Mouse (Mus musculus): ENCODE measurements around the gene Csmd2. TPM values are rescaled to one million over a fixed set of nuclear protein-coding genes. Genes with fewer than 3 reads are reported as not detected.

Csmd2 gene
- polyA plus RNA-seq, 1 experiment from 2014 or later = 0.09 TPM

DNA sequence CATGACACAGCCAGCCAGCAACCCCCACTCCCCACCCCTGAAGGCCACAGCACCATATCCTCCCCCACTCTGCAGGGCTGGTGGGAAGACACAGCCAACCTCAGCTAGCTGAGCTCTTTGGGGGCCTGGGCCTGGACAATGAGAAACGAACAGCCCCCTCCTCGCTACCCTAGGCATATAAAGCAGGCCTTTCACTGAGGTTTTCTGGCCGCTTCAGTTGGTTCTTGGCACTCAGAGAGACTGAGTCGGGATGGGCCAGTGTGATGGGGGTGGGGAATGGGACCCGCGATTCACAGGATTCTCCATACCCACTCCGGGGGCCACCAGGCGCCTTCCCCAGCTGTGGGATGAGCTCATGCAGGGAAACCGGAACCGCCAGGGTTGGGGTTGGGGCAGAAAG, 1.8 kb upstream of the Csmd2 start:
- Histone ChIP-seq H3K27ac (ENCODE audit: low read length) (no peak overlapping the region), H3K4me1 (replicated peaks; ENCODE audit: control insufficient read depth, insufficient read depth, low read length) (no peaks in the 10 kb centered on the region; the same call in 1 of the 2 replicates), H3K36me3 (ENCODE audit: control insufficient read depth, insufficient read depth, low read length) (no peaks in the 10 kb centered on the region), H3K27me3 (ENCODE audit: control insufficient read depth, insufficient read depth, low read depth, low read length) (peaks cover 59% of the 10 kb centered on the region), H3K4me2 (ENCODE audit: low read depth, low read length) (no peak overlapping the region), H3K9ac (ENCODE audit: low read length) (no peak overlapping the region), H3K4me3 (ENCODE audit: low read length) (no peak overlapping the region), H3K9me3 (ENCODE audit: control insufficient read depth, low read length) (no peaks in the 10 kb centered on the region)
- no peak for ATAC-seq (ENCODE audit: low read depth)
- 13% methylated on average over 10 of the region's 10 CpGs for WGBS

DNA sequence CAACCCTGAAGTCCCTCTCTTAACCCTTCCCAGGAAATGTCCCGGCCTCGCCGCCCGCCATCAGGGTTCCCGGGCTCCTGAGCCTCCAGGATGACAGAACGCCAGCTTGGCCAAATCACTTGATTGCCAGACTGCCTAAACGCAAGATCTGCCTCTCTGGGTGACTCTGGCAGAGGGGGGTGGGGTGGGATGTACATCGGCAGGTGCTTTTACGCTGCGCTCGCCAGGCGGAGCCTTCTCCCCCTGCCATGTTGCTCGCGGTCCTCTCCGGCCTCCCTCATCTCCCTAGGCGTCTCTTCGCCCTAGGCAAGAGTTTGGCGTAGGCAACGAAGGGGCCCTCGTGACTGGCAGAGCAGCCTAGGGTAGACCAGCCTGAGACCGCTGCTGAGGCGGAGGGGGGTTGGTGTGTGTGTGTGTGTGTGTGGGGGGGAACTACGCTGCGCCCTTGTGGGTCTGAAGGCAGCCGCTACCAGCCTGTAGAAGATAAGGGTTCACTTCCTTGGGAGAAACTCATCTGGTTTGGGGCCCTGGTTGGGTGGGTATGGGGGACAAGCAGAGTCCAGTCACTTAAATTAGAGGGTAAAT, 1.1 kb upstream of the Csmd2 start:
- H3K36me3 ChIP-seq (ENCODE audit: control insufficient read depth, insufficient read depth, low read length) = no peaks in the 10 kb centered on the region
- no peak overlapping the region for H3K4me2 ChIP-seq (ENCODE audit: low read depth, low read length)
- no peak overlapping the region for H3K27ac ChIP-seq (ENCODE audit: low read length)
- no peak for ATAC-seq (ENCODE audit: low read depth)
- H3K4me3 ChIP-seq (ENCODE audit: low read length) = no peak overlapping the region
- H3K9me3 ChIP-seq (ENCODE audit: control insufficient read depth, low read length) = no peaks in the 10 kb centered on the region
- H3K27me3 ChIP-seq (ENCODE audit: control insufficient read depth, insufficient read depth, low read depth, low read length) = peaks cover 61% of the 10 kb centered on the region
- H3K9ac ChIP-seq (ENCODE audit: low read length) = no peak overlapping the region
- H3K4me1 ChIP-seq (replicated peaks; ENCODE audit: control insufficient read depth, insufficient read depth, low read length) = no peaks in the 10 kb centered on the region; the same call in 1 of the 2 replicates
- WGBS = 5% methylated on average over 25 of the region's 25 CpGs

DNA sequence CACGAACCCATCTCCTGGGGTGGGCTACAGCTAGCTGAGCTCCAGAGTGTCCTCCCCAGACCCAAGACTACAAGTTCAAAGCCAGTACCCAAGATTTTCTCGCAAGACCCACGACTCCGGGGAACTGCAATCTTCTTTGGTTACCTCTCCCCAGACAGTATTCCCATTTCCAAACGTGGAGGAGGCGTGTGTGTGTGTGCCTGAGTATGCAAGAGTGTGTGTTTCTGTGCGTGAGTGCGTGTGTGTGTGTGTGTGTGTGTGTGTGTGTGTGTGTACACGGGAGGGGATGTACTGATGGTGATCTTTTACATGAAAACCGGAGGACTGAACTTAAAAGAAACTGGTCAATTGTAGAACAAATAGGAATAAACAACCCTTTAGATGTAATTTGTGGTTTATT, 387 bp upstream of the Csmd2 start:
- Histone ChIP-seq H3K27me3 (ENCODE audit: control insufficient read depth, insufficient read depth, low read depth, low read length) (peaks cover 61% of the 10 kb centered on the region), H3K27ac (ENCODE audit: low read length) (no peak overlapping the region), H3K9me3 (ENCODE audit: control insufficient read depth, low read length) (no peaks in the 10 kb centered on the region), H3K9ac (ENCODE audit: low read length) (no peak overlapping the region), H3K4me3 (ENCODE audit: low read length) (no peak overlapping the region), H3K36me3 (ENCODE audit: control insufficient read depth, insufficient read depth, low read length) (no peaks in the 10 kb centered on the region), H3K4me2 (ENCODE audit: low read depth, low read length) (peak overlapping the region; percentile 51; the same call in 1 of the 2 replicates), H3K4me1 (replicated peaks; ENCODE audit: control insufficient read depth, insufficient read depth, low read length) (no peaks in the 10 kb centered on the region; the same call in 1 of the 2 replicates)
- ATAC-seq (ENCODE audit: low read depth) = no peak
- WGBS = 6% methylated on average over 10 of the region's 10 CpGs

DNA sequence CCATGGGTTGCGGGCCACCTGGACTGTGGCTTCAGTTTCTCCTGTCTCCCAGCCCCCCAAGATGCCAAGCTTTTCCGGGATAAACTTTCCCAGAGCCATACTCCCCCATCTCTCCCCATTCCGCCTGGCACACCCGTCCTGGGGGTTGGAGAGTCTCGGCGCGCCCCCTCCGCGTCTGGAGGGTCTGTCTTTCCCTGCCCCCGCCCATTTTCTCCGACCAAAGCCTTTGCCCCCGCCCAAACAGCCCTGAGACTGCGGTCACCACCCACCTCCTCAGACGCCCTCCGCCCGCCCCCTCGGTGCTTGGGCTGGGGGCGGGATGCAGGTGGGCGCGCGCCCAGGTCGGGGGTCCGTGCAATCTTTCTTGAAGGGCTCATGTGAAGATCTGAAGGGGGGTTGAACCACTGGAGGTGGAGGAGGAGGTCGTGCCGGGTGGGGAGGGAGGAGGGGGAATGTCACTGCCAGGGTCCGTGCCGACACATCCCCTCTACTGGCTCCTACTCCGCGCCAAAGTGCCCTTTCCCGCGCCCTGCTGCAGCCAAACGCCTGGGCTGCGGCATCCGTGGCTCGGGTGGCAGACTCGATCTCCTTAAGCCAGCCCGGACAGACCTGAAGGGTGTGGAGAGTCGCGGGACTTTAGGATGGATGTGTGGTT, 996 bp downstream of the Csmd2 start:
- H3K36me3 ChIP-seq (ENCODE audit: control insufficient read depth, insufficient read depth, low read length) = no peaks in the 10 kb centered on the region
- H3K9ac ChIP-seq (ENCODE audit: low read length) = no peak overlapping the region
- no peak for ATAC-seq (ENCODE audit: low read depth)
- H3K4me3 ChIP-seq (ENCODE audit: low read length) = peak overlapping the region; percentile 30
- 1% methylated on average over 39 of the region's 39 CpGs for WGBS
- H3K9me3 ChIP-seq (ENCODE audit: control insufficient read depth, low read length) = no peaks in the 10 kb centered on the region
- H3K27me3 ChIP-seq (ENCODE audit: control insufficient read depth, insufficient read depth, low read depth, low read length) = peaks cover 61% of the 10 kb centered on the region
- no peaks in the 10 kb centered on the region; the same call in 1 of the 2 replicates for H3K4me1 ChIP-seq (replicated peaks; ENCODE audit: control insufficient read depth, insufficient read depth, low read length)
- H3K4me2 ChIP-seq (ENCODE audit: low read depth, low read length) = no peak overlapping the region; the same call in 1 of the 2 replicates
- H3K27ac ChIP-seq (ENCODE audit: low read length) = no peak overlapping the region

DNA sequence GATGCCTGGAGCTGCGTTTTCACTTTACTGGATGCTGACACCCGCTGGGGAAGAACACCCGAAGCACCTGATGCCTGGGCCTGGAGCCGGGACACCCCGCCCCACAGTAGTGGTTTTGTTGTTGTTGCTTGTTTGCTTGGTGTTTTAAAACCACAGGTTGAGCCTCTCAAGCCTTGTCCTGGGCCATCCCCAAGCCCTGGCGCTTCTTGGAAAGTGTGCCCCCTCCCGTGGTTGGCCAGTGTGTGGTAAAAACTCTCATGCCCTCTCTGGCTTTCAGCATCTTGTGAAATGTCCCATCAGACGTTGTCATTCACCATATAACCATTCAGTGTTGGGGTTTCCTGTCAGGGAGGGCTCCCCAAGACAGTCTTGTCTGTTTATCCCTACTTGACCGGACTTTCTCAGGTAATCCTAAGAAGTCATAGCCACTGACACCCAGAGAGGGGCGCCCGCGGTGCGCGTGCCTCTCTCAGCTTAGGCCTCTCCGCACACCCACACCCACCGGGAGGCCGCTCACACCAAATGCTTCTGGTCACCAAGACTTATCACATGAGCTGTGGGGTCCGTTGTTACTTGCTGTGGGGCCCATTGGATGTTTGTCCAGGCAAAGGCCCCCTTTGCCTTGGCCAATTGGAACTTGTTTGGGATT, 1.8 kb downstream of the Csmd2 start:
- no peak for ATAC-seq (ENCODE audit: low read depth)
- no peak overlapping the region for H3K27ac ChIP-seq (ENCODE audit: low read length)
- H3K4me3 ChIP-seq (ENCODE audit: low read length) = no peak overlapping the region
- 8% methylated on average over 18 of the region's 18 CpGs for WGBS
- H3K4me1 ChIP-seq (replicated peaks; ENCODE audit: control insufficient read depth, insufficient read depth, low read length) = no peaks in the 10 kb centered on the region; the same call in 1 of the 2 replicates
- no peak overlapping the region for H3K4me2 ChIP-seq (ENCODE audit: low read depth, low read length)
- no peak overlapping the region for H3K9ac ChIP-seq (ENCODE audit: low read length)
- H3K36me3 ChIP-seq (ENCODE audit: control insufficient read depth, insufficient read depth, low read length) = no peaks in the 10 kb centered on the region
- no peaks in the 10 kb centered on the region for H3K9me3 ChIP-seq (ENCODE audit: control insufficient read depth, low read length)
- peaks cover 61% of the 10 kb centered on the region for H3K27me3 ChIP-seq (ENCODE audit: control insufficient read depth, insufficient read depth, low read depth, low read length)

DNA sequence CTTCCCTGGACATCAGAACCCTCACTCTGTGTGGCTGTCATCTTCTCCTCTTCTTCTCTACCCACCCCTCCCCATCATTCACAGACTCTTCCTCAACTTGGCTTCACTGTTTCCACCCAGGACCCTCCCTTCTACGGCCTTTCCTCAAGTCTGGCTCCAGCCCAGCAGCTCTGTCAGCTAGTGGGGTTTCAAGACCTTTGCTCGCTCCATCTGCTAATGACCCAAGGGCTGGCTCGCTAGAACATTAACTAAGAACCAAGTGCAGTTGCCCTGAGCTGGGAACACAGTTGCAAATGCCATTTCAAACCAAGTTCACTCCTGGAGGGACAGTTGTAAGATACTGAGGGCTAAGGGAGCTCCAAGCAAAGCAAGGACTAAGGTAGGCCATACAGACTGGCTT, 11.6 kb downstream of the Csmd2 start:
- Histone ChIP-seq H3K9me3 (ENCODE audit: control insufficient read depth, low read length) (no peaks in the 10 kb centered on the region), H3K27ac (ENCODE audit: low read length) (no peak overlapping the region), H3K4me1 (replicated peaks; ENCODE audit: control insufficient read depth, insufficient read depth, low read length) (no peaks in the 10 kb centered on the region), H3K4me2 (ENCODE audit: low read depth, low read length) (no peak overlapping the region), H3K27me3 (ENCODE audit: control insufficient read depth, insufficient read depth, low read depth, low read length) (no peaks in the 10 kb centered on the region), H3K36me3 (ENCODE audit: control insufficient read depth, insufficient read depth, low read length) (no peaks in the 10 kb centered on the region), H3K9ac (ENCODE audit: low read length) (no peak overlapping the region), H3K4me3 (ENCODE audit: low read length) (no peak overlapping the region)
- 69% methylated on average over 3 of the region's 3 CpGs for WGBS
- ATAC-seq (ENCODE audit: low read depth) = no peak

DNA sequence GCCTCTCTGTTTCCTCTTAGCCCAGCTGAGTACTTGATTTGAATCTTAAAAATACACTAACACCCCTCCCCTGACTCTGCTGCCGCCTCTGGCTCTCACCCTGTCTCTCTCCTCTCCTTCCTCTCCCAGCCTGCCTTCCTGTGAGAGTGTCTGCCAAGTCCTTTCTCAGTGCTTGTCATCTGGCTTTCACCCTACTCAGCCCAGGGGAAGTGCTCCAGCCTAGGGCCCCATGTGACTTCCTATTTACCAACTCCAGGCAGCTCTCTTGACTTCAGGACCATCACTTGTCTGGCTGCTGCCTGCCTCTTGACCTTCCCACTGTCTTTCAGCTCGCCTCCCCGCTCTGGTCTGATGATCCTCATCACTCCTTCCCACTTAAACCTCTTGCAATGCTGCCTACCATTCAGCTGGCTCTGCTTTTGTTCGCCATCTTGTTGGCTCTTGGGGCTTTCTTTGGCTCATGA, 15.0 kb downstream of the Csmd2 start:
- no peak overlapping the region for H3K27ac ChIP-seq (ENCODE audit: low read length)
- 41% methylated on average over 4 of the region's 4 CpGs for WGBS

DNA sequence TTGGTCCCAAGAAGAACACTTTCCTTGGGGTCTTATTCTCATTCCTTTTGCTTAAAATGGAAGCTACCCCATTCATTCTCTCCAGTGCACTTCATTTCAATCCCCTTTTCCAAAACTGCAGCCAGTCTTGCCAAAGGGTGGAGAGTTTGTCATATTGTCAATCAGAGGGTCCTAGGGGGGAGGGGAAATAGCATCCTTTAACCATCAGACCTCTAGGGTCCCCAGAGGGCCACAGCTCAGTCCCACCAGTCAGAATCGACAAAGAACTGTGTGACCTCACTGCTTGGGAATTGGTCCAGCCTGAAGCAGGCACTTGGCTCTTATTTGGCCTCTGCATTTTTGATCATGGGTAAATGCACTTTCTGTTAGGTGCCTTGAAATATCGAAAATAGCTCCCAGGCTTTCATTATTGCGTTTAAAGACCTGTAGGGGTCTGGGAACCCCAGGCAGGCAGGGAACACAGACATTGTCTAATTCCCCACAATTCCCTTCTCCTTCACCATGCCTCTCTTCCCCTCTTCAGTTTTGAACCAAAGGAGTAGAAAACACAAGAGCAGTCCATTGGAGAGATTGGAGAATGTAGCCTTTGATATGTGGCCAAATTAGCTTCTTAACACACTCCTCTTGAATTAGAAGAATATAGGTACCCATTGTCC, 17.3 kb downstream of the Csmd2 start:
- no peaks in the 10 kb centered on the region for H3K27me3 ChIP-seq (ENCODE audit: control insufficient read depth, insufficient read depth, low read depth, low read length)
- H3K4me2 ChIP-seq (ENCODE audit: low read depth, low read length) = no peak overlapping the region
- no peak overlapping the region for H3K9ac ChIP-seq (ENCODE audit: low read length)
- no peaks in the 10 kb centered on the region for H3K36me3 ChIP-seq (ENCODE audit: control insufficient read depth, insufficient read depth, low read length)
- H3K9me3 ChIP-seq (ENCODE audit: control insufficient read depth, low read length) = no peaks in the 10 kb centered on the region
- ATAC-seq (ENCODE audit: low read depth) = no peak
- 52% methylated on average over 3 of the region's 3 CpGs for WGBS
- H3K27ac ChIP-seq (ENCODE audit: low read length) = no peak overlapping the region
- no peaks in the 10 kb centered on the region for H3K4me1 ChIP-seq (replicated peaks; ENCODE audit: control insufficient read depth, insufficient read depth, low read length)
- no peak overlapping the region for H3K4me3 ChIP-seq (ENCODE audit: low read length)

More for the DNA sequence above, 15.0 kb downstream of the Csmd2 start:
- H3K9me3 ChIP-seq (ENCODE audit: control insufficient read depth, low read length) = no peaks in the 10 kb centered on the region
- no peaks in the 10 kb centered on the region for H3K36me3 ChIP-seq (ENCODE audit: control insufficient read depth, insufficient read depth, low read length)
- no peaks in the 10 kb centered on the region for H3K4me1 ChIP-seq (replicated peaks; ENCODE audit: control insufficient read depth, insufficient read depth, low read length)
- H3K9ac ChIP-seq (ENCODE audit: low read length) = no peak overlapping the region
- ATAC-seq (ENCODE audit: low read depth) = no peak
- H3K4me3 ChIP-seq (ENCODE audit: low read length) = no peak overlapping the region
- H3K27me3 ChIP-seq (ENCODE audit: control insufficient read depth, insufficient read depth, low read depth, low read length) = no peaks in the 10 kb centered on the region
- H3K4me2 ChIP-seq (ENCODE audit: low read depth, low read length) = no peak overlapping the region

DNA sequence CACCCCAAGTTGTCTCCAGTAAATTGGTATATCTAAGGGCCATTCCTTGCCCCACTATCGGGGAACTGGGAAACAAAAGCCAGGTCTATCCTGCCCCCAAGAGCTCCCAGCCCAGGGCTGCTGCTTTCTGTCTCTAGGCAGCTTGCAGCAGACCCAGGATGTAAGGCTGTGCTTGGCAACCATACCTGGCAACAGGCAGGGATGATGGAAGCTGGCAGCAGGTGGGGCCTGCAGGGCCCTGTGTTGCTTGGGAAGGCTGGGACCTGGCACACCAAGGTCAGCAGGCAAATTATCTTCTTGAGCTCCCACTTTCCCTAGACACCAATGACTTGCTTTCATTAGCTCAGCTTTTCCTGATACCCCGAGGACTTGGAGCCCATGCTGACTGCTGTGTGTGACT, 31.8 kb downstream of the Csmd2 start:
- no peak for ATAC-seq (ENCODE audit: low read depth)

More for the DNA sequence above, 31.8 kb downstream of the Csmd2 start:
- Histone ChIP-seq H3K9me3 (ENCODE audit: control insufficient read depth, low read length) (no peaks in the 10 kb centered on the region), H3K27ac (ENCODE audit: low read length) (no peak overlapping the region), H3K9ac (ENCODE audit: low read length) (no peak overlapping the region), H3K4me3 (ENCODE audit: low read length) (no peak overlapping the region), H3K4me1 (replicated peaks; ENCODE audit: control insufficient read depth, insufficient read depth, low read length) (no peaks in the 10 kb centered on the region), H3K4me2 (ENCODE audit: low read depth, low read length) (no peak overlapping the region), H3K27me3 (ENCODE audit: control insufficient read depth, insufficient read depth, low read depth, low read length) (no peaks in the 10 kb centered on the region), H3K36me3 (ENCODE audit: control insufficient read depth, insufficient read depth, low read length) (no peaks in the 10 kb centered on the region)
- WGBS = 68% methylated on average over 2 of the region's 2 CpGs

All from lung, embryonic 16.5 days (tissue).